Mouse (Mus musculus) cerebellum, adult 9-10 months (tissue): ENCODE results near the gene Wdfy2.
A peak's percentile ranks its signal among the peaks of the same experiment; 100 is the strongest.
"Not testable (repeated sequence)": the region's sequence is repeated elsewhere in the genome, so short reads cannot be mapped to it uniquely, and the experiment has no call there.

Experiments
- DNase-seq: peaks from one replicate; pipeline ENCODE4 v3.0.0; 2022

The Wdfy2 gene

GRCm38 (mm10) chr14:62880084-62880851 is 42.8 kb downstream of the Wdfy2 start:
- DNase-seq: peak; percentile 68

GRCm38 (mm10) chr14:62882061-62882614 is 44.7 kb downstream of the Wdfy2 start:
- DNase-seq: no peak

GRCm38 (mm10) chr14:62883551-62883950 is 46.1 kb downstream of the Wdfy2 start:
- DNase-seq: no peak

GRCm38 (mm10) chr14:62884171-62884570 is 46.7 kb downstream of the Wdfy2 start:
- DNase-seq: no peak

GRCm38 (mm10) chr14:62884639-62885038 is 47.2 kb downstream of the Wdfy2 start:
- DNase-seq: no peak

GRCm38 (mm10) chr14:62885146-62885545 is 47.7 kb downstream of the Wdfy2 start:
- no peak for DNase-seq

- DNase-seq: no peak
Observed at GRCm38 (mm10) chr14:62891401-62891800, 53.9 kb downstream of the Wdfy2 start.

GRCm38 (mm10) chr14:62892771-62893641 is 55.5 kb downstream of the Wdfy2 start:
- peak; percentile 96 for DNase-seq

- not testable (repeated sequence) for DNase-seq
Observed at GRCm38 (mm10) chr14:62893642-62894180, 56.2 kb downstream of the Wdfy2 start.

- DNase-seq: peak; percentile 82
Observed at GRCm38 (mm10) chr14:62894924-62895840, 57.7 kb downstream of the Wdfy2 start.

- DNase-seq: no peak
Observed at GRCm38 (mm10) chr14:62898061-62898460, 60.6 kb downstream of the Wdfy2 start.

- DNase-seq: no peak
Observed at GRCm38 (mm10) chr14:62907888-62908287, 70.4 kb downstream of the Wdfy2 start.

- DNase-seq: no peak
Observed at GRCm38 (mm10) chr14:62908550-62908949, 71.1 kb downstream of the Wdfy2 start.

- no peak for DNase-seq
Observed at GRCm38 (mm10) chr14:62910859-62911258, 73.4 kb downstream of the Wdfy2 start.

GRCm38 (mm10) chr14:62915146-62915685 is 77.7 kb downstream of the Wdfy2 start:
- DNase-seq: no peak

- no peak for DNase-seq
Observed at GRCm38 (mm10) chr14:62916488-62917034, 79.1 kb downstream of the Wdfy2 start.

- DNase-seq: no peak
Observed at GRCm38 (mm10) chr14:62921401-62921800, 83.9 kb downstream of the Wdfy2 start.

GRCm38 (mm10) chr14:62922637-62923036 is 85.2 kb downstream of the Wdfy2 start:
- no peak for DNase-seq

GRCm38 (mm10) chr14:62924800-62925199 is 87.3 kb downstream of the Wdfy2 start:
- DNase-seq: no peak

GRCm38 (mm10) chr14:62928101-62928541 is 90.6 kb downstream of the Wdfy2 start:
- no peak for DNase-seq

GRCm38 (mm10) chr14:62935361-62935760 is 97.9 kb downstream of the Wdfy2 start:
- no peak for DNase-seq
